Mouse (Mus musculus) CH12.LX (cell line): ENCODE results near the gene Inpp5a.

Experiments used
- CHD2 ChIP-seq: IDR thresholded peaks from 2 replicates; pipeline ENCODE4 v1.6.1; 2011; ENCODE audit warnings: low read length, improper control_type of control experiment
- E2F4 ChIP-seq: IDR thresholded peaks from 2 replicates; pipeline ENCODE4 v1.6.1; 2011; ENCODE audit warnings: low read depth, low read length, improper control_type of control experiment; ENCODE audit not compliant: insufficient replicate concordance

- TF ChIP-seq E2F4 (no peak), CHD2 (no peak)
These were observed 79.5 kb downstream of the Inpp5a start for GRCm38 (mm10) chr7:139468440-139468839.
